Comparison of ENCODE assay signal across 7 mouse cellular contexts in genomic region chr12:84773476-84773875, GRCm38 (mm10). TPM values are rescaled to one million over a fixed set of nuclear protein-coding genes. Genes with fewer than 3 reads are reported as not detected.
DNase-seq lines count a peak whose midpoint lies in the region; ATAC-seq and TF ChIP-seq lines count a peak whose summit lies in the region.

No protein-coding gene starts in this region.

- H3K9me3 ChIP-seq in lung, postnatal 0 days (ENCODE audit: low read length) = no peaks in the 10 kb centered on the region
- no peaks in the 10 kb centered on the region for H3K9me3 ChIP-seq in embryonic facial prominence, embryonic 13.5 days
- H3K9me3 ChIP-seq in hindbrain, embryonic 13.5 days = no peaks in the 10 kb centered on the region
- no peaks in the 10 kb centered on the region for H3K9me3 ChIP-seq in midbrain, embryonic 10.5 days (replicated peaks)

- no peak for ATAC-seq in lung, postnatal 0 days
- no peak for ATAC-seq in embryonic facial prominence, embryonic 13.5 days (ENCODE audit: insufficient number of reproducible peaks, insufficient read depth, low FRiP score, low TSS enrichment, low read depth)
- no peak; the same call in 1 of the 2 replicates for ATAC-seq in hindbrain, embryonic 13.5 days (ENCODE audit: low FRiP score)

- DNase-seq in lung, postnatal 0 days (ENCODE audit: low spot score) = no peak
- DNase-seq in lung, postnatal 36 days = no peak
- DNase-seq in midbrain, embryonic 10.5 days (ENCODE audit: low spot score) = no peak
- no peak for DNase-seq in yolk sac, embryonic 10.5 days (ENCODE audit: low spot score)
- no peak for DNase-seq in frontal cortex, postnatal 10 days (ENCODE audit: low spot score in 2 of 2)

- peak overlapping the region; percentile 63 for H3K27ac ChIP-seq in lung, postnatal 0 days (ENCODE audit: low read length)
- H3K27ac ChIP-seq in embryonic facial prominence, embryonic 13.5 days = peak overlapping the region; percentile 55; the same call in 1 of the 2 replicates
- peak overlapping the region; percentile 81 for H3K27ac ChIP-seq in hindbrain, embryonic 13.5 days
- H3K27ac ChIP-seq in midbrain, embryonic 10.5 days (replicated peaks) = peak overlapping the region; percentile 94

- H3K27me3 ChIP-seq in lung, postnatal 0 days (replicated peaks; ENCODE audit: insufficient read depth, low read length) = no peaks in the 10 kb centered on the region
- H3K27me3 ChIP-seq in embryonic facial prominence, embryonic 13.5 days = no peaks in the 10 kb centered on the region
- no peaks in the 10 kb centered on the region for H3K27me3 ChIP-seq in hindbrain, embryonic 13.5 days
- H3K27me3 ChIP-seq in midbrain, embryonic 10.5 days (ENCODE audit: low read depth, poor library complexity, severe bottlenecking) = no peaks in the 10 kb centered on the region

- no peak for TF ChIP-seq EP300 in lung, postnatal 0 days (IDR thresholded peaks at IDR 0.05)

- TF ChIP-seq CTCF in lung, postnatal 0 days (IDR thresholded peaks at IDR 0.05) = no peak

- peaks cover 5% of the 10 kb centered on the region; the same call in 1 of the 2 replicates for H3K4me1 ChIP-seq in lung, postnatal 0 days (ENCODE audit: insufficient read depth, low read depth, low read length)
- H3K4me1 ChIP-seq in embryonic facial prominence, embryonic 13.5 days = peaks cover 29% of the 10 kb centered on the region
- H3K4me1 ChIP-seq in hindbrain, embryonic 13.5 days (replicated peaks) = peaks cover 41% of the 10 kb centered on the region
- H3K4me1 ChIP-seq in midbrain, embryonic 10.5 days = peaks cover 37% of the 10 kb centered on the region

- H3K9ac ChIP-seq in lung, postnatal 0 days (replicated peaks; ENCODE audit: low read depth) = peak overlapping the region; percentile 59
- peak overlapping the region; percentile 85 for H3K9ac ChIP-seq in embryonic facial prominence, embryonic 13.5 days
- H3K9ac ChIP-seq in hindbrain, embryonic 13.5 days = peak overlapping the region; percentile 91

- WGBS in lung, postnatal 0 days = 0% methylated on average over 20 of the region's 20 CpGs
- WGBS in embryonic facial prominence, embryonic 13.5 days = under 1% methylated on average over 20 of the region's 20 CpGs
- 1% methylated on average over 20 of the region's 20 CpGs for WGBS in hindbrain, embryonic 13.5 days
- 1% methylated on average over 20 of the region's 20 CpGs for WGBS in midbrain, embryonic 10.5 days

- H3K36me3 ChIP-seq in lung, postnatal 0 days (ENCODE audit: insufficient read depth, low read length) = 0 out of 2 replicates have a peak, but pooled peaks cover 2% of the 10 kb centered on the region
- H3K36me3 ChIP-seq in embryonic facial prominence, embryonic 13.5 days = peaks cover 10% of the 10 kb centered on the region; the same call in 1 of the 2 replicates
- peaks cover 8% of the 10 kb centered on the region; the same call in 1 of the 2 replicates for H3K36me3 ChIP-seq in hindbrain, embryonic 13.5 days
- peaks cover 39% of the 10 kb centered on the region for H3K36me3 ChIP-seq in midbrain, embryonic 10.5 days

- H3K4me2 ChIP-seq in lung, postnatal 0 days (replicated peaks; ENCODE audit: low read depth, low read length) = peak overlapping the region; percentile 89
- H3K4me2 ChIP-seq in embryonic facial prominence, embryonic 13.5 days = peak overlapping the region; percentile 83
- H3K4me2 ChIP-seq in hindbrain, embryonic 13.5 days = peak overlapping the region; percentile 84

- peak overlapping the region; percentile 66 for H3K4me3 ChIP-seq in lung, postnatal 0 days (ENCODE audit: low read depth, low read length)
- peak overlapping the region; percentile 78 for H3K4me3 ChIP-seq in embryonic facial prominence, embryonic 13.5 days
- peak overlapping the region; percentile 74 for H3K4me3 ChIP-seq in hindbrain, embryonic 13.5 days
- H3K4me3 ChIP-seq in midbrain, embryonic 10.5 days = peak overlapping the region; percentile 83

RNA-seq across cellular contexts. Expression of gene Isca2, which starts 0.4 kb away (rescaled TPM):
- 103 and 105 TPM in 2 replicates for polyA plus RNA-seq in lung, postnatal 0 days (2015; fragmentation: Nextera tagmentation; extraction: Ambion mirVana)
- 154 and 156 TPM in 2 replicates for polyA plus RNA-seq in embryonic facial prominence, embryonic 13.5 days (2015; fragmentation: Nextera tagmentation; extraction: Ambion mirVana)
- 154 and 158 TPM in 2 replicates for polyA plus RNA-seq in hindbrain, embryonic 13.5 days (2015; fragmentation: Nextera tagmentation; extraction: Ambion mirVana)
- polyA plus RNA-seq in midbrain, embryonic 10.5 days (2016; fragmentation: Nextera tagmentation; extraction: Ambion mirVana) = 162 and 190 TPM in 2 replicates

RNA-seq across cellular contexts. Expression of gene Npc2, which starts 0.5 kb away (rescaled TPM):
- 523 and 558 TPM in 2 replicates for polyA plus RNA-seq in lung, postnatal 0 days (2015; fragmentation: Nextera tagmentation; extraction: Ambion mirVana)
- polyA plus RNA-seq in embryonic facial prominence, embryonic 13.5 days (2015; fragmentation: Nextera tagmentation; extraction: Ambion mirVana) = 78.2 and 79.1 TPM in 2 replicates
- polyA plus RNA-seq in hindbrain, embryonic 13.5 days (2015; fragmentation: Nextera tagmentation; extraction: Ambion mirVana) = 80.8 and 82.3 TPM in 2 replicates
- 82.7 and 93.0 TPM in 2 replicates for polyA plus RNA-seq in midbrain, embryonic 10.5 days (2016; fragmentation: Nextera tagmentation; extraction: Ambion mirVana)
